ENCODE assay signal across 41 mouse cellular contexts in genomic region chr7:143536251-143536650, GRCm38 (mm10). TPM values are rescaled to one million over a fixed set of nuclear protein-coding genes. Genes with fewer than 3 reads are reported as not detected.
"Had no signal": no experiment of that assay in that cellular context is flagged by ENCODE, and none has a peak within 500 bp of the region (broad histone marks: within the 10 kb centered on the region; RNA-seq: fewer than 3 reads in every experiment).

No protein-coding gene starts in this region.

- H3K4me1 ChIP-seq: heart, embryonic 10.5 days; hindbrain, embryonic 10.5 days; hindbrain, embryonic 12.5 days; hindbrain, embryonic 15.5 days; intestine, embryonic 15.5 days; kidney, embryonic 15.5 days had no signal

- ATAC-seq: hindbrain, embryonic 16.5 days; hindbrain, postnatal 0 days; inflammation-experienced regulatory T-cells, adult 6 months; intestine, embryonic 15.5 days; intestine, embryonic 16.5 days had no signal

- H3K4me2 ChIP-seq: heart, embryonic 11.5 days; heart, embryonic 12.5 days; heart, embryonic 13.5 days; heart, embryonic 15.5 days; hindbrain, embryonic 12.5 days; hindbrain, embryonic 13.5 days; hindbrain, embryonic 14.5 days; hindbrain, embryonic 15.5 days; intestine, embryonic 15.5 days; kidney, embryonic 15.5 days had no signal

- H3K4me3 ChIP-seq: heart, embryonic 10.5 days; heart, embryonic 12.5 days; heart, embryonic 13.5 days; heart, embryonic 15.5 days; hindbrain, embryonic 10.5 days; hindbrain, embryonic 12.5 days; hindbrain, embryonic 13.5 days; hindbrain, embryonic 15.5 days; intestine, embryonic 15.5 days; kidney, embryonic 15.5 days had no signal

- H3K27me3 ChIP-seq: heart, embryonic 12.5 days; heart, embryonic 13.5 days; heart, embryonic 15.5 days; hindbrain, embryonic 12.5 days; hindbrain, embryonic 13.5 days; hindbrain, embryonic 15.5 days; intestine, embryonic 15.5 days; kidney, embryonic 15.5 days had no signal

- H3K9me3 ChIP-seq: heart, embryonic 10.5 days; heart, embryonic 12.5 days; heart, embryonic 13.5 days; heart, embryonic 15.5 days; hindbrain, embryonic 10.5 days; hindbrain, embryonic 12.5 days; hindbrain, embryonic 13.5 days; hindbrain, embryonic 15.5 days; intestine, embryonic 15.5 days; kidney, embryonic 15.5 days had no signal

- H3K9ac ChIP-seq: heart, embryonic 12.5 days; heart, embryonic 13.5 days; heart, embryonic 15.5 days; hindbrain, embryonic 12.5 days; hindbrain, embryonic 13.5 days; hindbrain, embryonic 14.5 days; hindbrain, embryonic 15.5 days; intestine, embryonic 15.5 days; kidney, embryonic 15.5 days had no signal

- H3K27ac ChIP-seq: heart, embryonic 10.5 days; heart, embryonic 13.5 days; heart, embryonic 15.5 days; hindbrain, embryonic 10.5 days; hindbrain, embryonic 12.5 days; hindbrain, embryonic 13.5 days; hindbrain, embryonic 14.5 days; hindbrain, embryonic 15.5 days; hindbrain, postnatal 0 days; intestine, embryonic 15.5 days; kidney, embryonic 15.5 days; kidney, postnatal 0 days had no signal

- DNase-seq: heart, postnatal 10 days; heart, postnatal 14 days; heart, postnatal 36 days; heart, postnatal 4 days; kidney, adult 11 months; kidney, adult 18-20 months; kidney, adult 2 months; kidney, adult 8-10 months; kidney, adult 9 months; kidney, postnatal 10 days; kidney, postnatal 14 days; kidney, postnatal 25 days; kidney, postnatal 36 days; kidney, postnatal 4 days; layer of hippocampus, adult 9-11 months; layer of hippocampus, postnatal 36 days had no signal

RNA-seq across cellular contexts. Expression of gene Phlda2, which starts 33.3 kb away (rescaled TPM):
- total RNA-seq: heart, adult 8-10 months; heart, postnatal 10 days; heart, postnatal 14 days; heart, postnatal 25 days; heart, postnatal 36 days; heart, postnatal 4 days; layer of hippocampus, adult 18-20 months; layer of hippocampus, postnatal 10 days; layer of hippocampus, postnatal 14 days; layer of hippocampus, postnatal 25 days; layer of hippocampus, postnatal 36 days; left cerebral cortex, adult 18-20 months had no signal
- polyA plus RNA-seq: heart, postnatal 0 days; inflammation-experienced regulatory T-cells, adult 6 months had no signal
